Mouse (Mus musculus) A20 (cell line): ENCODE measurements around the gene Tmem161a.
A peak's percentile ranks its signal among the peaks of the same experiment; 100 is the strongest.

ENCODE experiments used
- DNase-seq: peaks from one replicate; pipeline ENCODE4 v3.0.0-alpha.2; 2011; ENCODE audit warnings: low read depth, low spot score

Gene Tmem161a

GRCm38 (mm10) chr8:70160015-70160414, 12.1 kb upstream of the Tmem161a start:
- peak; percentile 98 for DNase-seq

GRCm38 (mm10) chr8:70163316-70163715, 8.8 kb upstream of the Tmem161a start:
- DNase-seq = peak; percentile 73

- DNase-seq = peak; percentile 79
Measured at GRCm38 (mm10) chr8:70166504-70167110, 5.5 kb upstream of the Tmem161a start.

- DNase-seq = peak; percentile 42
Measured at GRCm38 (mm10) chr8:70170116-70170515, 2.0 kb upstream of the Tmem161a start.

- DNase-seq = peak; percentile 36
Measured at GRCm38 (mm10) chr8:70170748-70171147, 1.4 kb upstream of the Tmem161a start.

- DNase-seq = peak; percentile 81
Measured at GRCm38 (mm10) chr8:70171240-70171639, 916 bp upstream of the Tmem161a start.

GRCm38 (mm10) chr8:70173320-70173719, 1.2 kb downstream of the Tmem161a start:
- peak; percentile 51 for DNase-seq

- DNase-seq = peak; percentile 54
Measured at GRCm38 (mm10) chr8:70174079-70174478, 1.9 kb downstream of the Tmem161a start.

GRCm38 (mm10) chr8:70178231-70178630, 6.1 kb downstream of the Tmem161a start:
- no peak for DNase-seq

- DNase-seq = peak; percentile 39
Measured at GRCm38 (mm10) chr8:70179082-70179481, 6.9 kb downstream of the Tmem161a start.

- no peak for DNase-seq
Measured at GRCm38 (mm10) chr8:70181212-70181902, 9.2 kb downstream of the Tmem161a start.

- no peak for DNase-seq
Measured at GRCm38 (mm10) chr8:70181903-70182252, 9.7 kb downstream of the Tmem161a start.

- no peak for DNase-seq
Measured at GRCm38 (mm10) chr8:70183194-70183593, 11.0 kb downstream of the Tmem161a start.

- DNase-seq = no peak
Measured at GRCm38 (mm10) chr8:70188707-70189106, 16.6 kb downstream of the Tmem161a start.

GRCm38 (mm10) chr8:70193238-70193637, 21.1 kb downstream of the Tmem161a start:
- no peak for DNase-seq

- no peak for DNase-seq
Measured at GRCm38 (mm10) chr8:70194191-70194590, 22.0 kb downstream of the Tmem161a start.

GRCm38 (mm10) chr8:70195762-70196161, 23.6 kb downstream of the Tmem161a start:
- DNase-seq = peak; percentile 46

- DNase-seq = no peak
Measured at GRCm38 (mm10) chr8:70197603-70198002, 25.4 kb downstream of the Tmem161a start.

- DNase-seq = peak; percentile 41
Measured at GRCm38 (mm10) chr8:70200098-70200681, 28.0 kb downstream of the Tmem161a start.

- DNase-seq = no peak
Measured at GRCm38 (mm10) chr8:70201417-70201816, 29.3 kb downstream of the Tmem161a start.

GRCm38 (mm10) chr8:70203072-70203471, 30.9 kb downstream of the Tmem161a start:
- no peak for DNase-seq

GRCm38 (mm10) chr8:70204757-70205156, 32.6 kb downstream of the Tmem161a start:
- no peak for DNase-seq

GRCm38 (mm10) chr8:70208130-70208529, 36.0 kb downstream of the Tmem161a start:
- DNase-seq = no peak
